Mouse (Mus musculus) small intestine, adult 2 months (tissue): Measurements from ENCODE around the gene Cuedc1.

Experiments
- CTCF ChIP-seq: fragments of 200-500 bp; IDR thresholded peaks from 2 replicates; pipeline ENCODE4 v1.5.1; 2012; ENCODE audit warnings: low read depth, mild to moderate bottlenecking, control low read depth, inconsistent platforms, low read length, moderate library complexity, mixed read lengths; ENCODE audit not compliant: insufficient replicate concordance, insufficient read length; ENCODE audit errors: extremely low read depth
- POLR2A ChIP-seq: fragments of 200-500 bp; IDR thresholded peaks from 2 replicates; pipeline ENCODE4 v1.6.1; 2012; ENCODE audit warnings: low read depth, mild to moderate bottlenecking, control low read depth, inconsistent platforms, low read length, moderate library complexity

- TF ChIP-seq CTCF: no peak
- TF ChIP-seq POLR2A: no peak
Measured at GRCm38 (mm10) chr11:88164801-88165377, 67.0 kb downstream of the Cuedc1 start.
